Mouse (Mus musculus) CD4-positive naive resting alpha-beta T cell, adult 76 days (primary cell): ENCODE measurements around the gene Rgma. TPM values are rescaled to one million over a fixed set of nuclear protein-coding genes. Genes with fewer than 3 reads are reported as not detected.

ENCODE experiments used
- total RNA-seq: library from RNA; stranded (reverse); gene quantifications from one replicate; pipeline ENCODE4 v1.2.4, GENCODE M21; 2023

Rgma gene
- total RNA-seq = not detected

GRCm38 (mm10) chr7:73375257-73376100, at the start of gene Rgma:
Gene Rgma (plus strand): TSS chr7:73375509.

Other genes starting within 250 kb of the Rgma start
- 705 TPM for gene Chd2, start 166.3 kb downstream of the Rgma start, total RNA-seq